Mouse (Mus musculus): ENCODE measurements around the gene Zbed3. TPM values are rescaled to one million over a fixed set of nuclear protein-coding genes. Genes with fewer than 3 reads are reported as not detected.

Gene Zbed3
- polyA plus RNA-seq, 1 experiment = 48.3 TPM

- DNase-seq (ENCODE audit: low read depth) = no peak
- no peak for TF ChIP-seq POLR2A (IDR thresholded peaks at IDR 0.05; ENCODE audit: borderline replicate concordance, extremely low read depth, insufficient read depth, insufficient read length, poor library complexity, severe bottlenecking)
- TF ChIP-seq CTCF (IDR thresholded peaks at IDR 0.05; ENCODE audit: borderline replicate concordance, extremely low read depth, insufficient read depth, insufficient read length) = no peak
Measured at GRCm38 (mm10) chr13:95320451-95320850, 3.0 kb upstream of the Zbed3 start.

GRCm38 (mm10) chr13:95323950-95324625, 676 bp downstream of the Zbed3 start:
- peak; percentile 52; the same call in 1 of the 2 replicates for TF ChIP-seq CTCF (IDR thresholded peaks at IDR 0.05; ENCODE audit: borderline replicate concordance, extremely low read depth, insufficient read depth, insufficient read length)
- no peak for TF ChIP-seq POLR2A (IDR thresholded peaks at IDR 0.05; ENCODE audit: borderline replicate concordance, extremely low read depth, insufficient read depth, insufficient read length, poor library complexity, severe bottlenecking)
- DNase-seq (ENCODE audit: low read depth) = peak; percentile 86

GRCm38 (mm10) chr13:95324626-95325079, 1.2 kb downstream of the Zbed3 start:
- peak; percentile 87 for DNase-seq (ENCODE audit: low read depth)

GRCm38 (mm10) chr13:95325080-95325906, 1.9 kb downstream of the Zbed3 start:
- peak; percentile 91 for DNase-seq (ENCODE audit: low read depth)
- no peak for TF ChIP-seq CTCF (IDR thresholded peaks at IDR 0.05; ENCODE audit: borderline replicate concordance, extremely low read depth, insufficient read depth, insufficient read length)
- TF ChIP-seq POLR2A (IDR thresholded peaks at IDR 0.05; ENCODE audit: borderline replicate concordance, extremely low read depth, insufficient read depth, insufficient read length, poor library complexity, severe bottlenecking) = 0 out of 2 replicates have a peak, but pooled peaks have one; percentile 41

More at GRCm38 (mm10) chr13:95324626-95325079, 1.2 kb downstream of the Zbed3 start:
- TF ChIP-seq CTCF (IDR thresholded peaks at IDR 0.05; ENCODE audit: borderline replicate concordance, extremely low read depth, insufficient read depth, insufficient read length) (no peak), POLR2A (IDR thresholded peaks at IDR 0.05; ENCODE audit: borderline replicate concordance, extremely low read depth, insufficient read depth, insufficient read length, poor library complexity, severe bottlenecking) (0 out of 2 replicates have a peak, but pooled peaks have one; percentile 4)

- DNase-seq (ENCODE audit: low read depth) = no peak
Measured at GRCm38 (mm10) chr13:95325907-95326550, 2.6 kb downstream of the Zbed3 start.

GRCm38 (mm10) chr13:95326611-95327344, 3.4 kb downstream of the Zbed3 start:
- DNase-seq (ENCODE audit: low read depth) = peak; percentile 70
- no peak for TF ChIP-seq CTCF (IDR thresholded peaks at IDR 0.05; ENCODE audit: borderline replicate concordance, extremely low read depth, insufficient read depth, insufficient read length)
- no peak for TF ChIP-seq POLR2A (IDR thresholded peaks at IDR 0.05; ENCODE audit: borderline replicate concordance, extremely low read depth, insufficient read depth, insufficient read length, poor library complexity, severe bottlenecking)

More at GRCm38 (mm10) chr13:95325907-95326550, 2.6 kb downstream of the Zbed3 start:
- no peak for TF ChIP-seq CTCF (IDR thresholded peaks at IDR 0.05; ENCODE audit: borderline replicate concordance, extremely low read depth, insufficient read depth, insufficient read length)
- TF ChIP-seq POLR2A (IDR thresholded peaks at IDR 0.05; ENCODE audit: borderline replicate concordance, extremely low read depth, insufficient read depth, insufficient read length, poor library complexity, severe bottlenecking) = no peak

- TF ChIP-seq CTCF (IDR thresholded peaks at IDR 0.05; ENCODE audit: borderline replicate concordance, extremely low read depth, insufficient read depth, insufficient read length) (no peak), POLR2A (IDR thresholded peaks at IDR 0.05; ENCODE audit: borderline replicate concordance, extremely low read depth, insufficient read depth, insufficient read length, poor library complexity, severe bottlenecking) (no peak)
- peak; percentile 92 for DNase-seq (ENCODE audit: low read depth)
Measured at GRCm38 (mm10) chr13:95327345-95327741, 3.9 kb downstream of the Zbed3 start.

GRCm38 (mm10) chr13:95328767-95329166, 5.4 kb downstream of the Zbed3 start:
- TF ChIP-seq POLR2A (IDR thresholded peaks at IDR 0.05; ENCODE audit: borderline replicate concordance, extremely low read depth, insufficient read depth, insufficient read length, poor library complexity, severe bottlenecking) (no peak), CTCF (IDR thresholded peaks at IDR 0.05; ENCODE audit: borderline replicate concordance, extremely low read depth, insufficient read depth, insufficient read length) (no peak)
- no peak for DNase-seq (ENCODE audit: low read depth)

GRCm38 (mm10) chr13:95330507-95330906, 7.1 kb downstream of the Zbed3 start:
- DNase-seq (ENCODE audit: low read depth) = no peak
- TF ChIP-seq CTCF (IDR thresholded peaks at IDR 0.05; ENCODE audit: borderline replicate concordance, extremely low read depth, insufficient read depth, insufficient read length) = peak; percentile 11; the same call in 1 of the 2 replicates
- no peak for TF ChIP-seq POLR2A (IDR thresholded peaks at IDR 0.05; ENCODE audit: borderline replicate concordance, extremely low read depth, insufficient read depth, insufficient read length, poor library complexity, severe bottlenecking)

- TF ChIP-seq CTCF (IDR thresholded peaks at IDR 0.05; ENCODE audit: borderline replicate concordance, extremely low read depth, insufficient read depth, insufficient read length) (no peak), POLR2A (IDR thresholded peaks at IDR 0.05; ENCODE audit: borderline replicate concordance, extremely low read depth, insufficient read depth, insufficient read length, poor library complexity, severe bottlenecking) (no peak)
- DNase-seq (ENCODE audit: low read depth) = no peak
Measured at GRCm38 (mm10) chr13:95332086-95332899, 8.9 kb downstream of the Zbed3 start.

Data from brain, embryonic 14.5 days (tissue).